Mouse (Mus musculus) stomach, embryonic 15.5 days (tissue): ENCODE measurements at regions not wholly inside any gene's neighbourhood (a gene's known extent, or its start where the extent isn't known, plus 50 kb on each side); places are given as distances from the start of the nearest gene placed in this dataset.
"Not testable (repeated sequence)": the region's sequence is repeated elsewhere in the genome, so short reads cannot be mapped to it uniquely, and the experiment has no call there.

Experiments
- ATAC-seq: fragments of 200-750 bp; cut with Nextera tagmentation; 2 replicates; pipeline ENCODE4 v1.8.0; 2017; ENCODE audit warnings: low read depth, moderate number of reproducible peaks, moderate TSS enrichment; ENCODE audit not compliant: insufficient read depth, low FRiP score
- H3K27ac ChIP-seq: fragments of 300-500 bp; sonication (generic); 2 replicates; pipeline ENCODE4 v1.5.1; 2015; ENCODE audit warnings: mild to moderate bottlenecking, inconsistent platforms
- H3K27me3 ChIP-seq: fragments of 300-500 bp; sonication (generic); replicated peaks from 2 replicates; pipeline ENCODE4 v1.6.1; 2015; ENCODE audit warnings: inconsistent platforms
- H3K36me3 ChIP-seq: fragments of 300-500 bp; sonication (generic); 2 replicates; pipeline ENCODE4 v1.6.1; 2015; ENCODE audit warnings: inconsistent platforms
- H3K4me1 ChIP-seq: fragments of 300-500 bp; sonication (generic); 2 replicates; pipeline ENCODE4 v1.6.1; 2015; ENCODE audit warnings: inconsistent platforms
- H3K4me2 ChIP-seq: fragments of 300-500 bp; sonication (generic); 2 replicates; pipeline ENCODE4 v1.6.1; 2015; ENCODE audit warnings: mild to moderate bottlenecking, inconsistent platforms
- H3K4me3 ChIP-seq: fragments of 300-500 bp; sonication (generic); replicated peaks from 2 replicates; pipeline ENCODE4 v1.5.1; 2015; ENCODE audit warnings: inconsistent platforms
- H3K9ac ChIP-seq: fragments of 300-500 bp; sonication (generic); 2 replicates; pipeline ENCODE4 v1.6.1; 2015; ENCODE audit warnings: inconsistent platforms
- H3K9me3 ChIP-seq: fragments of 300-500 bp; sonication (generic); 2 replicates; pipeline ENCODE4 v1.6.1; 2016; ENCODE audit warnings: inconsistent platforms
- WGBS: fragments of 180-500 bp; shearing (Covaris S2); methylation state at CpG from one replicate; pipeline ENCODE4 v1.1.7; 2015; 5-methylcytosine and 5-hydroxymethylcytosine counted together

GRCm38 (mm10) chr10:53461070-53461781 lies 81.5 kb upstream of the Cep85l start:
- no peak overlapping the region for H3K27ac ChIP-seq
- 75% methylated on average over 7 of the region's 7 CpGs for whole genome bisulfite sequencing
- no peak overlapping the region for H3K4me3 ChIP-seq
- no peaks in the 10 kb centered on the region for H3K36me3 ChIP-seq
- ATAC-seq: no peak
- no peak overlapping the region for H3K9ac ChIP-seq
- no peaks in the 10 kb centered on the region for H3K9me3 ChIP-seq
- H3K27me3 ChIP-seq: no peaks in the 10 kb centered on the region
- 0 out of 2 replicates have a peak, but pooled peaks cover 3% of the 10 kb centered on the region for H3K4me1 ChIP-seq
- no peak overlapping the region for H3K4me2 ChIP-seq

GRCm38 (mm10) chr10:53459706-53460105 lies 80.0 kb upstream of the Cep85l start:
- 85% methylated on average over 1 of the region's 1 CpGs for WGBS
- H3K9me3 ChIP-seq: not testable (repeated sequence)

GRCm38 (mm10) chr10:53456027-53456713 lies 76.4 kb upstream of the Cep85l start:
- no peak overlapping the region for H3K9ac ChIP-seq
- H3K27ac ChIP-seq: no peak overlapping the region
- H3K4me2 ChIP-seq: no peak overlapping the region
- no peak overlapping the region for H3K4me3 ChIP-seq
- no peaks in the 10 kb centered on the region for H3K36me3 ChIP-seq
- H3K27me3 ChIP-seq: no peaks in the 10 kb centered on the region
- 46% methylated on average over 4 of the region's 4 CpGs for WGBS
- ATAC-seq: no peak
- H3K4me1 ChIP-seq: no peaks in the 10 kb centered on the region
- H3K9me3 ChIP-seq: no peaks in the 10 kb centered on the region

More at GRCm38 (mm10) chr10:53459706-53460105, 80.0 kb upstream of the Cep85l start:
- H3K27me3 ChIP-seq, H3K4me1 ChIP-seq, H3K36me3 ChIP-seq, H3K4me2 ChIP-seq, H3K4me3 ChIP-seq, H3K27ac ChIP-seq, H3K9ac ChIP-seq, ATAC-seq: not testable (repeated sequence)

- Histone ChIP-seq H3K36me3 (no peaks in the 10 kb centered on the region), H3K9ac (no peak overlapping the region), H3K4me3 (no peak overlapping the region), H3K9me3 (no peaks in the 10 kb centered on the region), H3K27ac (no peak overlapping the region), H3K4me1 (no peaks in the 10 kb centered on the region), H3K4me2 (no peak overlapping the region), H3K27me3 (no peaks in the 10 kb centered on the region)
- 44% methylated on average over 3 of the region's 3 CpGs for WGBS
- no peak; the same call in 1 of the 2 replicates for ATAC-seq
Measured at GRCm38 (mm10) chr10:53444789-53445188, 65.0 kb upstream of the Cep85l start.

- Histone ChIP-seq H3K27ac (no peak overlapping the region), H3K4me1 (no peaks in the 10 kb centered on the region), H3K36me3 (no peaks in the 10 kb centered on the region), H3K9ac (no peak overlapping the region), H3K27me3 (no peaks in the 10 kb centered on the region), H3K9me3 (no peaks in the 10 kb centered on the region), H3K4me3 (no peak overlapping the region), H3K4me2 (no peak overlapping the region)
- 92% methylated on average over 1 of the region's 1 CpGs for WGBS
- ATAC-seq: no peak
Measured at GRCm38 (mm10) chr10:53443443-53443842, 63.7 kb upstream of the Cep85l start.

GRCm38 (mm10) chr10:53442912-53443311 lies 63.2 kb upstream of the Cep85l start:
- Histone ChIP-seq H3K9me3 (no peaks in the 10 kb centered on the region), H3K4me3 (no peak overlapping the region), H3K36me3 (no peaks in the 10 kb centered on the region), H3K27me3 (no peaks in the 10 kb centered on the region), H3K4me1 (no peaks in the 10 kb centered on the region), H3K4me2 (no peak overlapping the region), H3K27ac (no peak overlapping the region), H3K9ac (no peak overlapping the region)
- no peak for ATAC-seq
- WGBS: 95% methylated on average over 14 of the region's 14 CpGs

GRCm38 (mm10) chr10:53440251-53440650 lies 60.5 kb upstream of the Cep85l start:
- no peak overlapping the region for H3K4me3 ChIP-seq
- no peak overlapping the region for H3K4me2 ChIP-seq
- no peak overlapping the region for H3K9ac ChIP-seq
- no peaks in the 10 kb centered on the region for H3K27me3 ChIP-seq
- no peak for ATAC-seq
- peaks cover 10% of the 10 kb centered on the region for H3K4me1 ChIP-seq
- WGBS: 71% methylated on average over 1 of the region's 1 CpGs
- no peaks in the 10 kb centered on the region for H3K36me3 ChIP-seq
- H3K27ac ChIP-seq: no peak overlapping the region
- no peaks in the 10 kb centered on the region for H3K9me3 ChIP-seq

- 58% methylated on average over 4 of the region's 4 CpGs for WGBS
- no peak overlapping the region for H3K27ac ChIP-seq
- peaks cover 16% of the 10 kb centered on the region for H3K4me1 ChIP-seq
- H3K9ac ChIP-seq: no peak overlapping the region
- H3K9me3 ChIP-seq: no peaks in the 10 kb centered on the region
- no peak overlapping the region for H3K4me3 ChIP-seq
- no peak overlapping the region for H3K4me2 ChIP-seq
- no peaks in the 10 kb centered on the region for H3K27me3 ChIP-seq
- ATAC-seq: no peak
- no peaks in the 10 kb centered on the region for H3K36me3 ChIP-seq
Measured at GRCm38 (mm10) chr10:53438388-53438787, 58.6 kb upstream of the Cep85l start.

GRCm38 (mm10) chr10:53437724-53438123 lies 58.0 kb upstream of the Cep85l start:
- Histone ChIP-seq H3K4me2 (no peak overlapping the region), H3K27me3 (no peaks in the 10 kb centered on the region), H3K27ac (no peak overlapping the region), H3K9me3 (no peaks in the 10 kb centered on the region), H3K36me3 (no peaks in the 10 kb centered on the region), H3K4me1 (peaks cover 16% of the 10 kb centered on the region), H3K9ac (no peak overlapping the region), H3K4me3 (no peak overlapping the region)
- no peak for ATAC-seq
- 68% methylated on average over 4 of the region's 4 CpGs for WGBS

GRCm38 (mm10) chr10:53436023-53436475 lies 56.3 kb upstream of the Cep85l start:
- H3K27me3 ChIP-seq: no peaks in the 10 kb centered on the region
- H3K4me3 ChIP-seq: no peak overlapping the region
- peak overlapping the region; percentile 83 for H3K27ac ChIP-seq
- WGBS: 72% methylated on average over 8 of the region's 8 CpGs
- H3K36me3 ChIP-seq: no peaks in the 10 kb centered on the region
- H3K4me1 ChIP-seq: peaks cover 16% of the 10 kb centered on the region
- no peak overlapping the region for H3K4me2 ChIP-seq
- no peaks in the 10 kb centered on the region for H3K9me3 ChIP-seq
- no peak overlapping the region for H3K9ac ChIP-seq
- peak; percentile 51; the same call in 1 of the 2 replicates for ATAC-seq

GRCm38 (mm10) chr10:53435181-53435874 lies 55.6 kb upstream of the Cep85l start:
- 41% methylated on average over 14 of the region's 14 CpGs for WGBS
- Histone ChIP-seq H3K36me3 (no peaks in the 10 kb centered on the region), H3K4me3 (no peak overlapping the region), H3K27me3 (no peaks in the 10 kb centered on the region), H3K9ac (no peak overlapping the region), H3K9me3 (no peaks in the 10 kb centered on the region), H3K4me2 (peak overlapping the region; percentile 33), H3K27ac (peak overlapping the region; percentile 83), H3K4me1 (peaks cover 16% of the 10 kb centered on the region)
- peak; percentile 36; the same call in 1 of the 2 replicates for ATAC-seq
